Mouse (Mus musculus) frontal cortex, postnatal 36 days (tissue): ENCODE measurements around the gene Tssk6.
"Not testable (repeated sequence)": the region's sequence is repeated elsewhere in the genome, so short reads cannot be mapped to it uniquely, and the experiment has no call there.

Experiments used
- DNase-seq, 2 experiments: peaks; one replicate each; pipeline ENCODE4 v3.0.0; 2022; ENCODE audit warnings: low spot score in 2 of 2

Tssk6 gene

GRCm38 (mm10) chr8:69919010-69919409 lies 17.0 kb downstream of the Tssk6 start:
- DNase-seq: peak; percentile 75 to 89

GRCm38 (mm10) chr8:69919876-69920662 lies 18.1 kb downstream of the Tssk6 start:
- DNase-seq: no peak

- no peak for DNase-seq
These were observed 19.2 kb downstream of the Tssk6 start for GRCm38 (mm10) chr8:69921141-69921540.

- no peak for DNase-seq
These were observed 22.0 kb downstream of the Tssk6 start for GRCm38 (mm10) chr8:69923986-69924385.

GRCm38 (mm10) chr8:69926901-69927300 lies 24.9 kb downstream of the Tssk6 start:
- no peak for DNase-seq

GRCm38 (mm10) chr8:69933811-69934210 lies 31.8 kb downstream of the Tssk6 start:
- DNase-seq: no peak

GRCm38 (mm10) chr8:69934582-69934981 lies 32.6 kb downstream of the Tssk6 start:
- no peak for DNase-seq

GRCm38 (mm10) chr8:69935431-69935830 lies 33.4 kb downstream of the Tssk6 start:
- DNase-seq: no peak

- no peak for DNase-seq
These were observed 34.2 kb downstream of the Tssk6 start for GRCm38 (mm10) chr8:69936050-69936794.

- no peak for DNase-seq
These were observed 35.5 kb downstream of the Tssk6 start for GRCm38 (mm10) chr8:69937466-69937865.

- no peak for DNase-seq
These were observed 36.4 kb downstream of the Tssk6 start for GRCm38 (mm10) chr8:69938245-69938982.

GRCm38 (mm10) chr8:69939633-69940032 lies 37.6 kb downstream of the Tssk6 start:
- DNase-seq: no peak

- no peak for DNase-seq
These were observed 38.4 kb downstream of the Tssk6 start for GRCm38 (mm10) chr8:69940386-69940785.

GRCm38 (mm10) chr8:69942495-69942894 lies 40.5 kb downstream of the Tssk6 start:
- not testable (repeated sequence) for DNase-seq

- DNase-seq: no peak
These were observed 48.3 kb downstream of the Tssk6 start for GRCm38 (mm10) chr8:69950300-69950699.
